Mouse (Mus musculus) forebrain, postnatal 0 days (tissue): Measurements from ENCODE around the gene Rnase13. TPM values are rescaled to one million over a fixed set of nuclear protein-coding genes. Genes with fewer than 3 reads are reported as not detected.

Experiments
- ATAC-seq: fragments of 200-750 bp; cut with Nextera tagmentation; 2 replicates; pipeline ENCODE4 v1.8.0; 2017; ENCODE audit warnings: mild to moderate bottlenecking, moderate library complexity
- DNase-seq: peaks from one replicate; pipeline ENCODE4 v3.0.0-alpha.2; 2015
- H3K27ac ChIP-seq: fragments of 300-500 bp; sonication (generic); 2 replicates; pipeline ENCODE4 v1.5.1; 2014; ENCODE audit warnings: low read depth, mild to moderate bottlenecking, antibody characterized with exemption, low read length, moderate library complexity, mixed read lengths
- H3K27me3 ChIP-seq: fragments of 300-500 bp; sonication (generic); 2 replicates; pipeline ENCODE4 v1.6.1; 2014; ENCODE audit warnings: mild to moderate bottlenecking, low read length, mixed read lengths; ENCODE audit not compliant: insufficient read depth
- H3K36me3 ChIP-seq: fragments of 300-500 bp; sonication (generic); 2 replicates; pipeline ENCODE4 v1.6.1; 2014; ENCODE audit warnings: mild to moderate bottlenecking, moderate library complexity; ENCODE audit not compliant: insufficient read depth
- H3K4me1 ChIP-seq: fragments of 300-500 bp; sonication (generic); 2 replicates; pipeline ENCODE4 v1.6.1; 2014; ENCODE audit warnings: antibody characterized with exemption; ENCODE audit not compliant: insufficient read depth
- H3K4me2 ChIP-seq: fragments of 300-500 bp; sonication (generic); 2 replicates; pipeline ENCODE4 v1.6.1; 2014; ENCODE audit warnings: low read depth, mild to moderate bottlenecking, moderate library complexity
- H3K4me3 ChIP-seq: fragments of 300-500 bp; sonication (generic); 2 replicates; pipeline ENCODE4 v1.5.1; 2014; ENCODE audit warnings: low read depth, low read length, mixed read lengths
- H3K9ac ChIP-seq: fragments of 300-500 bp; sonication (generic); 2 replicates; pipeline ENCODE4 v1.6.1; 2014; ENCODE audit warnings: mild to moderate bottlenecking
- H3K9me3 ChIP-seq: fragments of 300-500 bp; sonication (generic); 2 replicates; pipeline ENCODE4 v1.6.1; 2016; ENCODE audit warnings: low read length
- CTCF ChIP-seq: sonication (generic); IDR thresholded peaks from 2 replicates; pipeline ENCODE4 v1.5.1; 2016; ENCODE audit warnings: antibody characterized with exemption, control low read depth, low read depth
- WGBS: fragments of 180-500 bp; shearing (Covaris S2); extraction: QIAGEN DNeasy Blood & Tissue Kit; methylation state at CpG from one replicate; pipeline ENCODE4 v1.1.7; 2014; 5-methylcytosine and 5-hydroxymethylcytosine counted together
- polyA plus RNA-seq: library from polyadenylated mRNA; unstranded; fragments of >200 nt; fragmentation: Nextera tagmentation; extraction: Ambion mirVana; gene quantifications from 2 replicates; pipeline ENCODE4 v1.2.1, GENCODE M21; 2015
- total RNA-seq: library from RNA; depleted of rRNA; stranded (reverse); fragments of >200 nt; gene quantifications from 2 replicates; pipeline ENCODE4 v1.2.3, GENCODE M21; 2014

Rnase13 gene
- total and polyA plus RNA-seq, 2 experiments from 2014 or later = not detected

GRCm38 (mm10) chr14:51922910-51923309, 337 bp upstream of the Rnase13 start:
- Histone ChIP-seq H3K27me3 (no peaks in the 10 kb centered on the region), H3K9ac (no peak overlapping the region), H3K4me2 (no peak overlapping the region), H3K4me3 (no peak overlapping the region), H3K36me3 (no peaks in the 10 kb centered on the region), H3K27ac (no peak overlapping the region), H3K9me3 (no peaks in the 10 kb centered on the region), H3K4me1 (no peaks in the 10 kb centered on the region)
- DNase-seq = no peak
- no peak for ATAC-seq
- TF ChIP-seq CTCF = no peak
- 81% methylated on average over 2 of the region's 2 CpGs for WGBS

- H3K9ac ChIP-seq = no peak overlapping the region
- no peak overlapping the region for H3K4me2 ChIP-seq
- peak; percentile 57 for DNase-seq
- no peak for TF ChIP-seq CTCF
- peak overlapping the region; percentile 5; the same call in 1 of the 2 replicates for H3K27ac ChIP-seq
- no peaks in the 10 kb centered on the region for H3K9me3 ChIP-seq
- no peaks in the 10 kb centered on the region for H3K27me3 ChIP-seq
- ATAC-seq = peak; percentile 84
- no peaks in the 10 kb centered on the region for H3K4me1 ChIP-seq
- H3K4me3 ChIP-seq = no peak overlapping the region
- WGBS = 58% methylated on average over 16 of the region's 16 CpGs
- no peaks in the 10 kb centered on the region for H3K36me3 ChIP-seq
Observed at GRCm38 (mm10) chr14:51921759-51922570, 608 bp downstream of the Rnase13 start.

GRCm38 (mm10) chr14:51918966-51919365, 3.6 kb downstream of the Rnase13 start:
- no peak for TF ChIP-seq CTCF
- Histone ChIP-seq H3K4me3 (no peak overlapping the region), H3K9me3 (no peaks in the 10 kb centered on the region), H3K9ac (no peak overlapping the region), H3K27me3 (no peaks in the 10 kb centered on the region), H3K4me2 (no peak overlapping the region), H3K4me1 (no peaks in the 10 kb centered on the region; the same call in 1 of the 2 replicates), H3K36me3 (no peaks in the 10 kb centered on the region), H3K27ac (no peak overlapping the region)
- 78% methylated on average over 4 of the region's 4 CpGs for WGBS
- ATAC-seq = no peak
- no peak for DNase-seq

- no peak within 1 kb of the TSS for H3K27ac ChIP-seq
- DNase-seq (no peak), ATAC-seq (no peak)
- no peaks in the 10 kb centered on the region for H3K36me3 ChIP-seq
- no peak within 1 kb of the TSS for H3K9ac ChIP-seq
- TF ChIP-seq CTCF = no peak
- no peak within 1 kb of the TSS for H3K4me2 ChIP-seq
- no peak within 1 kb of the TSS for H3K4me3 ChIP-seq
- H3K27me3 ChIP-seq = no peaks in the 10 kb centered on the region
- 90% methylated on average over 4 of the region's 4 CpGs for WGBS
- no peaks in the 10 kb centered on the region; the same call in 1 of the 2 replicates for H3K4me1 ChIP-seq
- no peaks in the 10 kb centered on the region for H3K9me3 ChIP-seq
Observed at GRCm38 (mm10) chr14:51918125-51918524, 4.4 kb downstream of the Rnase13 start, which contains the start of gene Tppp2. Tppp2 (plus strand) TSS chr14:51918425.

GRCm38 (mm10) chr14:51916539-51916938, 6.0 kb downstream of the Rnase13 start:
- no peak overlapping the region for H3K4me2 ChIP-seq
- no peak for ATAC-seq
- no peaks in the 10 kb centered on the region for H3K9me3 ChIP-seq
- no peak overlapping the region for H3K9ac ChIP-seq
- no peaks in the 10 kb centered on the region for H3K27me3 ChIP-seq
- no peak overlapping the region for H3K4me3 ChIP-seq
- no peak for TF ChIP-seq CTCF
- DNase-seq = no peak
- peaks cover 4% of the 10 kb centered on the region for H3K4me1 ChIP-seq
- no peaks in the 10 kb centered on the region for H3K36me3 ChIP-seq
- 90% methylated on average over 4 of the region's 4 CpGs for WGBS
- no peak overlapping the region for H3K27ac ChIP-seq

- WGBS = 17% methylated on average over 3 of the region's 3 CpGs
- DNase-seq (no peak), ATAC-seq (no peak)
- no peak overlapping the region for H3K4me2 ChIP-seq
- TF ChIP-seq CTCF = no peak
- no peak overlapping the region for H3K9ac ChIP-seq
- H3K27ac ChIP-seq = peak overlapping the region; percentile 80
- no peak overlapping the region for H3K4me3 ChIP-seq
- H3K27me3 ChIP-seq = no peaks in the 10 kb centered on the region
- H3K9me3 ChIP-seq = no peaks in the 10 kb centered on the region
- peaks cover 5% of the 10 kb centered on the region for H3K4me1 ChIP-seq
- H3K36me3 ChIP-seq = no peaks in the 10 kb centered on the region
Observed at GRCm38 (mm10) chr14:51915030-51915429, 7.5 kb downstream of the Rnase13 start.
